Mouse (Mus musculus) liver, postnatal 0 days (tissue): Measurements from ENCODE around the gene Cnot4. TPM values are rescaled to one million over a fixed set of nuclear protein-coding genes. Genes with fewer than 3 reads are reported as not detected.

Source experiments
- ATAC-seq: fragments of 200-750 bp; cut with Nextera tagmentation; 2 replicates; pipeline ENCODE4 v1.8.0; 2017; ENCODE audit warnings: mild to moderate bottlenecking, moderate library complexity
- DNase-seq: peaks from one replicate; pipeline ENCODE4 v3.0.0-alpha.2; 2016
- H3K27ac ChIP-seq: fragments of 300-500 bp; sonication (generic); 2 replicates; pipeline ENCODE4 v1.5.1; 2014; ENCODE audit warnings: antibody characterized with exemption, moderate library complexity, mild to moderate bottlenecking, low read depth
- H3K27me3 ChIP-seq: fragments of 300-500 bp; sonication (generic); 2 replicates; pipeline ENCODE4 v1.6.1; 2014; ENCODE audit warnings: low read length, control low read depth, mixed read lengths; ENCODE audit not compliant: insufficient read depth
- H3K36me3 ChIP-seq: fragments of 300-500 bp; sonication (generic); replicated peaks from 2 replicates; pipeline ENCODE4 v1.6.1; 2014; ENCODE audit warnings: mild to moderate bottlenecking, control low read depth, low read length, moderate library complexity, mixed read lengths; ENCODE audit not compliant: insufficient read depth
- H3K4me1 ChIP-seq: fragments of 300-500 bp; sonication (generic); 2 replicates; pipeline ENCODE4 v1.6.1; 2014; ENCODE audit warnings: antibody characterized with exemption, mild to moderate bottlenecking, control low read depth; ENCODE audit not compliant: insufficient read depth
- H3K4me2 ChIP-seq: fragments of 300-500 bp; sonication (generic); 2 replicates; pipeline ENCODE4 v1.6.1; 2014; ENCODE audit warnings: low read depth, mild to moderate bottlenecking, low read length, moderate library complexity, mixed read lengths
- H3K4me3 ChIP-seq: fragments of 300-500 bp; sonication (generic); 2 replicates; pipeline ENCODE4 v1.5.1; 2014; ENCODE audit warnings: low read depth, low read length
- H3K9ac ChIP-seq: fragments of 300-500 bp; sonication (generic); replicated peaks from 2 replicates; pipeline ENCODE4 v1.6.1; 2014; ENCODE audit warnings: mild to moderate bottlenecking, moderate library complexity
- H3K9me3 ChIP-seq: fragments of 300-500 bp; sonication (generic); 2 replicates; pipeline ENCODE4 v1.6.1; 2016; ENCODE audit warnings: mild to moderate bottlenecking, control low read depth, low read length, mixed read lengths
- CTCF ChIP-seq: sonication (generic); IDR thresholded peaks from 2 replicates; pipeline ENCODE4 v1.5.1; 2016; ENCODE audit warnings: antibody characterized with exemption, low read depth
- EP300 ChIP-seq: IDR thresholded peaks from 2 replicates; pipeline ENCODE4 v1.6.1; 2016; ENCODE audit warnings: antibody characterized with exemption, low read depth, mild to moderate bottlenecking
- WGBS: fragments of 180-500 bp; shearing (Covaris S2); extraction: QIAGEN DNeasy Blood & Tissue Kit; methylation state at CpG from one replicate; pipeline ENCODE4 v1.1.7; 2014; ENCODE audit not compliant: insufficient replicate concordance; 5-methylcytosine and 5-hydroxymethylcytosine counted together
- polyA plus RNA-seq: library from polyadenylated mRNA; unstranded; fragments of >200 nt; fragmentation: Nextera tagmentation; extraction: Ambion mirVana; gene quantifications from 2 replicates; pipeline ENCODE4 v1.2.1, GENCODE M21; 2015

Cnot4 gene
- polyA plus RNA-seq, 1 experiment from 2014 or later: 10.7 TPM

GRCm38 (mm10) chr6:35132806-35133205 is 718 bp downstream of the Cnot4 start:
- Histone ChIP-seq H3K9me3 (no peaks in the 10 kb centered on the region), H3K27ac (peak overlapping the region; percentile 97), H3K27me3 (no peaks in the 10 kb centered on the region), H3K9ac (peak overlapping the region; percentile 94), H3K4me1 (peaks cover 20% of the 10 kb centered on the region), H3K36me3 (0 out of 2 replicates have a peak, but pooled peaks cover 2% of the 10 kb centered on the region), H3K4me2 (peak overlapping the region; percentile 83), H3K4me3 (peak overlapping the region; percentile 94)
- TF ChIP-seq EP300: no peak
- no peak for TF ChIP-seq CTCF
- DNase-seq (no peak), ATAC-seq (no peak)
- under 1% methylated on average over 11 of the region's 11 CpGs for WGBS

- no peak overlapping the region for H3K4me2 ChIP-seq
- WGBS: 88% methylated on average over 2 of the region's 2 CpGs
- no peak overlapping the region for H3K4me3 ChIP-seq
- DNase-seq: no peak
- H3K4me1 ChIP-seq: peaks cover 3% of the 10 kb centered on the region; the same call in 1 of the 2 replicates
- ATAC-seq: no peak
- H3K9ac ChIP-seq: no peak overlapping the region
- no peaks in the 10 kb centered on the region for H3K27me3 ChIP-seq
- TF ChIP-seq CTCF: no peak
- no peak for TF ChIP-seq EP300
- peaks cover 2% of the 10 kb centered on the region; the same call in 1 of the 2 replicates for H3K36me3 ChIP-seq
- no peaks in the 10 kb centered on the region for H3K9me3 ChIP-seq
- H3K27ac ChIP-seq: no peak overlapping the region
These were observed 11.0 kb downstream of the Cnot4 start for GRCm38 (mm10) chr6:35122488-35122887.

GRCm38 (mm10) chr6:35121925-35122324 is 11.6 kb downstream of the Cnot4 start:
- WGBS: 87% methylated on average over 3 of the region's 3 CpGs
- H3K36me3 ChIP-seq: peaks cover 2% of the 10 kb centered on the region; the same call in 1 of the 2 replicates

GRCm38 (mm10) chr6:35102457-35102856 is 31.1 kb downstream of the Cnot4 start:
- no peak for ATAC-seq
- no peaks in the 10 kb centered on the region for H3K9me3 ChIP-seq
- no peaks in the 10 kb centered on the region for H3K4me1 ChIP-seq
- no peak overlapping the region for H3K9ac ChIP-seq
- 86% methylated on average over 1 of the region's 1 CpGs for WGBS
- H3K27ac ChIP-seq: no peak overlapping the region
- no peaks in the 10 kb centered on the region for H3K27me3 ChIP-seq
- H3K36me3 ChIP-seq: no peaks in the 10 kb centered on the region
- no peak for DNase-seq
- no peak overlapping the region for H3K4me2 ChIP-seq
- TF ChIP-seq EP300 (no peak), CTCF (no peak; the same call in 1 of the 2 replicates)
- no peak overlapping the region for H3K4me3 ChIP-seq

More at GRCm38 (mm10) chr6:35121925-35122324, 11.6 kb downstream of the Cnot4 start:
- Histone ChIP-seq H3K9me3 (no peaks in the 10 kb centered on the region), H3K4me1 (peaks cover 3% of the 10 kb centered on the region; the same call in 1 of the 2 replicates), H3K4me3 (no peak overlapping the region), H3K9ac (no peak overlapping the region), H3K27me3 (no peaks in the 10 kb centered on the region), H3K4me2 (no peak overlapping the region), H3K27ac (no peak overlapping the region)
- ATAC-seq: no peak
- no peak for TF ChIP-seq EP300
- no peak for TF ChIP-seq CTCF
- DNase-seq: no peak

GRCm38 (mm10) chr6:35084927-35085326 is 48.6 kb downstream of the Cnot4 start:
- 0 out of 2 replicates have a peak, but pooled peaks cover 2% of the 10 kb centered on the region for H3K36me3 ChIP-seq
- 89% methylated on average over 3 of the region's 3 CpGs for WGBS
- H3K27me3 ChIP-seq: no peaks in the 10 kb centered on the region
- no peaks in the 10 kb centered on the region for H3K9me3 ChIP-seq
- H3K9ac ChIP-seq: no peak overlapping the region
- no peak overlapping the region for H3K4me2 ChIP-seq
- H3K4me1 ChIP-seq: no peaks in the 10 kb centered on the region
- no peak overlapping the region for H3K4me3 ChIP-seq
- no peak for DNase-seq
- 0 out of 2 replicates have a peak, but pooled peaks have one; percentile 7 for ATAC-seq
- no peak overlapping the region for H3K27ac ChIP-seq
- no peak for TF ChIP-seq CTCF

GRCm38 (mm10) chr6:35075148-35075547 is 58.4 kb downstream of the Cnot4 start:
- Histone ChIP-seq H3K27me3 (no peaks in the 10 kb centered on the region), H3K4me3 (no peak overlapping the region), H3K4me1 (no peaks in the 10 kb centered on the region), H3K36me3 (peaks cover 24% of the 10 kb centered on the region), H3K4me2 (no peak overlapping the region), H3K9me3 (no peaks in the 10 kb centered on the region), H3K9ac (no peak overlapping the region), H3K27ac (no peak overlapping the region)
- DNase-seq (no peak), ATAC-seq (no peak)
- TF ChIP-seq CTCF: no peak
- TF ChIP-seq EP300: no peak
- WGBS: 94% methylated on average over 9 of the region's 9 CpGs
